Mouse (Mus musculus) frontal cortex, adult 2 months (tissue): ENCODE data around the gene Orm1. TPM values are rescaled to one million over a fixed set of nuclear protein-coding genes. Genes with fewer than 3 reads are reported as not detected.

ENCODE experiments used
- DNase-seq, 2 experiments: peaks; one replicate each; pipeline ENCODE4 v3.0.0; 2022; ENCODE audit warnings: low spot score in 1 of 2; ENCODE audit errors: extremely low spot score in 1 of 2
- polyA plus RNA-seq: library from polyadenylated mRNA; depleted of rRNA; stranded (reverse); fragments of >200 nt; gene quantifications from 2 replicates; pipeline ENCODE4 v1.2.3, GENCODE M21; 2012; rRNA removed

The Orm1 gene
- 0.12 TPM in 1 of 2 replicates, not detected in the other for polyA plus RNA-seq

- no peak for DNase-seq
Observed at GRCm38 (mm10) chr4:63344295-63344694, at the start of gene Orm1. Orm1 (plus strand) TSS chr4:63344560.

GRCm38 (mm10) chr4:63295641-63296040 is 48.7 kb upstream of the Orm1 start:
- DNase-seq, result no peak

DNA sequence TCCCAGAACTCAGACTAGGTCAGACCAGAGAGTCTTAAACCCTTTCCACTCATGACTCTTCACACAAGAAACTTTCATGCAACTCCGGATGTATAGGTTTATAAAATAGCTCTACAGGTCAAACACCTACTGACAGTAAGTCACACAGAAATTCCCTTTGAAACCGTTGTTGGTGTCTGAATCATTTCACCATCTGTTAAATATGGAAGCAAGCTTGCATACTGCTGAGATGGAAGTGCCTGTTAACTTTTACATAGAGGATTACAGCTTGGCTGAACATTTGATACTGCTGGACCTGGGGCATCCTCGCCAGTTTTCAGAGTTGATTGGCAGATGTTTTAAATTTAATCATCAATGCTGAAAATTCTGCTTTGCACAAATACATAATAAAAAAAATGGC is 48.1 kb upstream of the Orm1 start:
- no peak for DNase-seq

- DNase-seq, result no peak
Observed at GRCm38 (mm10) chr4:63296876-63297275, 47.5 kb upstream of the Orm1 start.

GRCm38 (mm10) chr4:63298191-63298590 is 46.2 kb upstream of the Orm1 start:
- no peak for DNase-seq

- no peak for DNase-seq
Observed at GRCm38 (mm10) chr4:63302641-63303040, 41.7 kb upstream of the Orm1 start.

- DNase-seq, result peak; percentile 52 to 96
Observed at GRCm38 (mm10) chr4:63307175-63308062, 36.9 kb upstream of the Orm1 start.

GRCm38 (mm10) chr4:63308316-63308715 is 36.0 kb upstream of the Orm1 start:
- no peak for DNase-seq

- DNase-seq, result no peak
Observed at GRCm38 (mm10) chr4:63310247-63310855, 34.0 kb upstream of the Orm1 start.

DNA sequence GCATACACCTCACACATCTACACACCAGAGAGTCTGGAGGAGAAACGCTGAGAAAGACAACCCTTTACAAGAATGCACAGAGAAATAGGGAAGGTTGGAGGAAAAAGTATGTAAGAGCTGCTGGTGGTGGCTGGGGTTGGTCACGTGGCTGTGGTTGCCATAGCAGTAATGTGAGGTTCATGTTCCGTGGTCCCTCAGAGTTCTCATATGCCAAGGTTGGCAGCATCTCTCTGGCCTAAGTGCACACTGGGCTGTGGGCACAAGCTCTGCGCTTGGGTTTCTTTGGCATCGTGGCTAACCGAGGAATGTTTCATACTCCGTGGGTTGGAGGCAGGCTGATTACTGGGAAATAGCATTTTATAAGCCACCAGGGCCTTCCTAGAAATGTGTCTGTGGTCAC is 32.9 kb upstream of the Orm1 start:
- DNase-seq, result no peak

GRCm38 (mm10) chr4:63314063-63314462 is 30.3 kb upstream of the Orm1 start:
- DNase-seq, result no peak

DNA sequence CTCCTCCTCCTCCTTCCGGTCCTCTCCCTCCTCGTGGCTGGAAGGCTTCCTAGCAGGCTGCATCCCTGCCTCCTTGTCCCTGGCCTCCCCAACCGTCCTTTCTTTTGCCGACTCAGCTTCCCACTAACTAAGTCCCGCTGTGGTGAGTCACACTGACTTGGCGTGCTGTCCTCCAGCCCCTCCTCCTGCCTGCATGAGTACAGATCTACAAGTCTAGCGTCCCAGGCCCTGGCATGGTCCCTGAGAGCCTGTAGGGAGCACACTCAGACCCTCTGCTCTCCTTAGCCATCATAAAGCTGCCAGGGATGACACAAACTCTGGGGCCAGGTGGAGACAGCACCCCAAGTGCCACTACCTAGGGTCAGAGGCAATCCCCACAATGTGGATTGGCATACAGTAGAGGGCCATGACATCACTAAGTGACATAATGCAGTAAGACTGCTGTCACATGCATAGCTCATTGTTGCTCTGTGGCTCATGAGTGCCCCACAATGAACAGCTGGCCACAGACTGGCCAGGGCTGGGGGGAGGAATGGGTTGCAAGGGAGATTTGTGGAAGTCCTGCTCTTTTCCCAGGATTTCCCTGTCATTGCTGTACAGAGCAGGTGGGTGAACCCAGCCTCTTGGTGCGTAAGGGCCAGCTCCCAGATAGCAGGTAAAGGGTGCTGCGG is 28.1 kb upstream of the Orm1 start:
- peak in 1 of 2 experiments; percentile 30 for DNase-seq

GRCm38 (mm10) chr4:63319566-63319965 is 24.8 kb upstream of the Orm1 start:
- peak in 1 of 2 experiments; percentile 80 for DNase-seq

DNA sequence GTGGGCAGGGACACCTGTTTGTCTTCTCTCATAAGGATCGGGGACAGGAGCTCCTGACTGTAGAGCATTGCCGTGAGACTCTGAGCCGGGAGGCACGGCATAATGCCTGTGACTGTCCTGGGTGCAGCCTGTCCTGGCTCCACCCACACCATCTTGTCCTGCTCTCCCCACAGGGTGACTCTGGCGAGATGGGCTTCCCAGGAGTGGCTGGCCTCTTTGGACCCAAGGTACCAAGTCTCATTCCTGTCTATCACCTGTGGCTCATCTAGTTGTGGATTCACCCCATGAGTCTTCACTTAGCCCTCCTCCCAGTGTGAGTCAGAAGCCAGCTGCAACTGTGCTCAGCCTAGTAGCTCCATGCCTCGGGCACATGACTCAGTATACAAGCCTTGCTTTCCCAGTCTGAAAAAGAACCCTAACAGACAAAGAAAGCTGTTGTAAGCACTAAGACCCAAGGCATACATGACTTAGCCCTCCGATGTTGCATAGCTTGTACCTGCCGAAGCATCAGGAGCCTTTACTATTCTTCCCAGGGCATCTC is 21.0 kb upstream of the Orm1 start:
- peak in 1 of 2 experiments; percentile 24 for DNase-seq

DNA sequence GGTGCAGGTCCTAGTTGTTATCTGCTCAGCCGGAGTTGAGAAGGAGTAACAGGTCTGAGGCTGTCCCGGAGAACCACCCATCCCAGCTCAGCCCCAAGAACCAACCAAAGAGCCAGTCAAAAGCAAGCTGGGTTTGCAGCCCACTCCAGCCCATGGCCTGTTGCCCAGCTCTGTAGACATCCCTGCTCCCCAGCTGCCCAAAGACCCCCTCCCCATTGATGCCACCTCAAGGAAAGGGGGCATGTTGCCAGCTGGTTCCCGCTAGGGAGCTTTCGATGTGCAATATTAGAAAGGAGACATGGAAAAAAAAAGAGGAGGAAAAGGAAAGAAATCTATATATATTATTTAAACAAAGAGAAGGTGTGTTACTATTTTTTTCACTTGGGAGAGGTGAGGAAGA is 11.0 kb upstream of the Orm1 start:
- DNase-seq, result no peak

- no peak for DNase-seq
Observed at GRCm38 (mm10) chr4:63338414-63339076, 5.8 kb upstream of the Orm1 start.

DNA sequence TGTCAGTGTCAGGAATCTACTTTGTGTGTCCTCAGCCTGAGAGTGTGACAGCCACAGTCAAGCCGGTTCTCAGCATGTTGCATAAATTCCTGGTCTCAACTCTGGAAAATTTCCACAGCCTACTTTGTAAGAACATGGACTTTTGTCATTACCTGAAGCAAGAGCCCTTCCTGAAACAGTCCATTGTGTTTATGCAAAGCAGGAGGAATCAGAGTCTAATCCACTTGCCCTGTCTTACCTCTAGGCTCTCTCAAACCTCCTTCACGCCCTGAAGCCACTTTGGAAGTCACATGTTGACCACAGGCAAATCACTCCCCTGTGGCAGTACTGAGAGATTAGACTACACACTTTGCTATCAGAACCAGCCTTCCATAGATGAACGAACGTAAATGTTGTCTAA is 1.9 kb upstream of the Orm1 start:
- DNase-seq, result no peak

- no peak for DNase-seq
Observed at GRCm38 (mm10) chr4:63343608-63344007, 752 bp upstream of the Orm1 start.

GRCm38 (mm10) chr4:63345261-63345660 is 901 bp downstream of the Orm1 start:
- DNase-seq, result no peak

DNA sequence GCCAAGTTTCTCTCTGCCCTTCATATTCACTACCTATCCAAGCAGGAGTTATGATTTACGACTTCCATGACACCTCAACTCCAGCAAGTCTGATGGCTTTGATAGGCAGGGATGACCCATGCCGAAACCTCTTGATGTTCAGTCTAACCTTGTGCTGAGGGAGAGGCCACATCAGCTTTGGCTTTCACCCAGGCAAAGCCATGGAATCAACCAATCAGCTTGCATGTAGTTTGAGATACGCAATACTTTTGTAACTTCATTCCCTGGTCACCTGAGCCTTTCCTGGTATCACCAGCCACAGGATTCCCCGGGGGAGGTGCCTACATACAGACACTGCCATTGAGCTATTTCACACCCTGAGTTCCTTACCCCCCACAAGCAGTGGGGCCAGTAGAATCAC is 2.3 kb downstream of the Orm1 start:
- DNase-seq, result no peak

DNA sequence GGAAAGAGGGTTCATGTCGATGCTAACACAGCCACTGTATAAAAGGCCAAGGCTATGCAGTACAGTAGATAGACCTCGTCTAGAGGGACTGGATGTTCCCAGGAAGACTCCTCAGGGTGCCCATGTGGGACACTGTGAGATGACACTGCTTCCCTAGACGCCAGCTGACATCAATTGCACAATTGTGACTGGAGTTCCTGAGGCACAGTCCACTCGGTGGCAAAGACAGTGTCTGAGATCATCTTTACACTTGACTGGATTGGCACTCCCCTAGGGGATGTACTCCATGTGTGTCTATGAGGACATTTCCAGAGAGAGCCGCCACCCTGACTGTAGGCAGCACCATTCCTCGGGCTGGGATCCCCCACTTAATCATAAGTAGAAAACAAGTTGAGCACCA is 4.2 kb downstream of the Orm1 start:
- DNase-seq, result no peak
